Mouse (Mus musculus): Measurements from ENCODE around the gene Uqcc2.

Uqcc2 gene

GRCm38 (mm10) chr17:27123813-27124375, 9.8 kb downstream of the Uqcc2 start:
- DNase-seq (ENCODE audit: low spot score in 2 of 2): no peak

GRCm38 (mm10) chr17:27123103-27123502, 10.6 kb downstream of the Uqcc2 start:
- no peak for DNase-seq (ENCODE audit: low spot score in 2 of 2)

GRCm38 (mm10) chr17:27122701-27123100, 11.0 kb downstream of the Uqcc2 start:
- no peak for DNase-seq (ENCODE audit: low spot score in 2 of 2)

GRCm38 (mm10) chr17:27121781-27122180, 11.9 kb downstream of the Uqcc2 start:
- no peak for DNase-seq (ENCODE audit: low spot score in 2 of 2)

GRCm38 (mm10) chr17:27121266-27121665, 12.4 kb downstream of the Uqcc2 start:
- DNase-seq (ENCODE audit: low spot score in 2 of 2): no peak

GRCm38 (mm10) chr17:27120561-27121024, 13.1 kb downstream of the Uqcc2 start:
- peak; percentile 63 to 76 for DNase-seq (ENCODE audit: low spot score in 2 of 2)

GRCm38 (mm10) chr17:27119954-27120353, 13.8 kb downstream of the Uqcc2 start:
- DNase-seq (ENCODE audit: low spot score in 2 of 2): peak in 1 of 2 experiments; percentile 44

- DNase-seq (ENCODE audit: low spot score in 2 of 2): no peak
Observed at GRCm38 (mm10) chr17:27119540-27119895, 14.2 kb downstream of the Uqcc2 start.

GRCm38 (mm10) chr17:27118676-27119539, 14.8 kb downstream of the Uqcc2 start:
- DNase-seq (ENCODE audit: low spot score in 2 of 2): peak in 1 of 2 experiments; percentile 66

- DNase-seq (ENCODE audit: low spot score in 2 of 2): no peak
Observed at GRCm38 (mm10) chr17:27110072-27110471, 23.6 kb downstream of the Uqcc2 start.

GRCm38 (mm10) chr17:27107936-27108335, 25.8 kb downstream of the Uqcc2 start:
- no peak for DNase-seq (ENCODE audit: low spot score in 2 of 2)

GRCm38 (mm10) chr17:27106745-27107144, 27.0 kb downstream of the Uqcc2 start:
- DNase-seq (ENCODE audit: low spot score in 2 of 2): no peak

GRCm38 (mm10) chr17:27105698-27106470, 27.8 kb downstream of the Uqcc2 start:
- DNase-seq (ENCODE audit: low spot score in 2 of 2): no peak

- DNase-seq (ENCODE audit: low spot score in 2 of 2): no peak
Observed at GRCm38 (mm10) chr17:27101675-27102074, 32.0 kb downstream of the Uqcc2 start.

- DNase-seq (ENCODE audit: low spot score in 2 of 2): no peak
Observed at GRCm38 (mm10) chr17:27095690-27096089, 38.0 kb downstream of the Uqcc2 start.

- no peak for DNase-seq (ENCODE audit: low spot score in 2 of 2)
Observed at GRCm38 (mm10) chr17:27090068-27090467, 43.6 kb downstream of the Uqcc2 start.

- DNase-seq (ENCODE audit: low spot score in 2 of 2): no peak
Observed at GRCm38 (mm10) chr17:27087426-27087825, 46.3 kb downstream of the Uqcc2 start.

- no peak for DNase-seq (ENCODE audit: low spot score in 2 of 2)
Observed at GRCm38 (mm10) chr17:27085676-27086075, 48.0 kb downstream of the Uqcc2 start.

GRCm38 (mm10) chr17:27083601-27084000, 50.1 kb downstream of the Uqcc2 start:
- no peak for DNase-seq (ENCODE audit: low spot score in 2 of 2)

GRCm38 (mm10) chr17:27082796-27083195, 50.9 kb downstream of the Uqcc2 start:
- no peak for DNase-seq (ENCODE audit: low spot score in 2 of 2)

GRCm38 (mm10) chr17:27081868-27082267, 51.8 kb downstream of the Uqcc2 start:
- DNase-seq (ENCODE audit: low spot score in 2 of 2): no peak

- no peak for DNase-seq (ENCODE audit: low spot score in 2 of 2)
Observed at GRCm38 (mm10) chr17:27078499-27078898, 55.2 kb downstream of the Uqcc2 start.
